Mouse (Mus musculus) naive thymus-derived CD4-positive, alpha-beta T cell, adult 5 months (primary cell): ENCODE measurements around the gene Drd5. TPM values are rescaled to one million over a fixed set of nuclear protein-coding genes. Genes with fewer than 3 reads are reported as not detected.

Source experiments
- polyA plus RNA-seq: library from polyadenylated mRNA; unstranded; fragments of 100-300 nt; shearing (Covaris generic); gene quantifications from one replicate; pipeline ENCODE4 v1.2.1, GENCODE M21; 2017

Gene Drd5
- polyA plus RNA-seq = not detected

GRCm38 (mm10) chr5:38318966-38319786 lies at the start of gene Drd5:
Gene Drd5, plus strand, starts transcription at chr5:38319367.

GRCm38 (mm10) chr5:38275771-38276170 lies 43.4 kb upstream of the Drd5 start, which contains the start of gene Otop1:
Gene Otop1, plus strand, starts transcription at chr5:38275972.

Other genes starting within 250 kb of the Drd5 start
- not detected for gene Nsg1, start 159.5 kb upstream of the Drd5 start, polyA plus RNA-seq
- gene Zbtb49, start 98.9 kb upstream of the Drd5 start, polyA plus RNA-seq = 19.6 TPM
- 56.8 TPM for gene Lyar, start 98.9 kb upstream of the Drd5 start, polyA plus RNA-seq
- 117 TPM for gene Tmem128, start 59.2 kb upstream of the Drd5 start, polyA plus RNA-seq
- not detected for gene Otop1, start 43.4 kb upstream of the Drd5 start, polyA plus RNA-seq
- 7.0 TPM for gene Slc2a9, start 183.8 kb downstream of the Drd5 start, polyA plus RNA-seq
- 331 TPM for gene Wdr1, start 243.9 kb downstream of the Drd5 start, polyA plus RNA-seq